ENCODE assay signal across 7 mouse cellular contexts in the genomic region with DNA sequence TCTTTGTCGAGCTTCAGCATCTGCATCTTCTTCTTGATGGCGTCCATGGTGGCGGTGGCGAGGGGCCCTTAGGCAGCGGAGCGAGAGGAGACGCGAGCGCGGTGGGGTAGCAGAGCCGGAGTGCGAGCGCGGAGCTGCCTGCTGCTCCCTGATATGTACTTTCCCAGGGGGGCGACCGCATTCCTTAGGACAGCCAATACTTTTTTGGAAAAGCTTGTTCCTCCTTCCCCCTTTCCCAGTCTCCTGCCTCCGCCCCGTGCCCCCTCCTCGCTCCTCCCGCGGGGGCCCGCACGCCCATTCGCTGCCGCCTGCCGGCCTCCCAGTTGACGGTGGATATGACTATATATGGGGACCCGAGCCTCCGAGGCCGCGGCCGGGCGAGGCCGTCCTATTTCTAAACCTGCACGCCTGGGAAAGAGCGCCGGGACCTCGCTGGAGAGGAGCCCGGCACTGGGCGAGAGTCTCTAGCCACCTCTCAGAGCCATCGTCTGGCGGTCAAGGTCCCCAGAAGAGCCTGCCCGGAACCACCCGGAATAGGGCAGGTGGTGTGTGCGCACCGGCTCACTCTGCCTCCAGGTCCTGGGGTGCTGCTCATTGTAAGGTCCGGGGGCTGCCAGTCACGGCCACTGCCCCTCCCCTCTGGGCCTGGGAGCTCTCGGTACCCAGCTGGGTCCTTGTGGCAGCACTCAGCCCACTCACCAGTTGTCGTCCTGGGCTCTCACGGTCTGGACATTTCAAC. TPM values are rescaled to one million over a fixed set of nuclear protein-coding genes. Genes with fewer than 3 reads are reported as not detected.
DNase-seq lines count a peak whose midpoint lies in the region; ATAC-seq and TF ChIP-seq lines count a peak whose summit lies in the region.

A gene (minus strand): TSS at position 321 of the 739 bp plus-strand sequence.

- peak within 1 kb of the TSS; percentile 99 for H3K27ac ChIP-seq in gastrocnemius, adult 2 months
- no peak within 1 kb of the TSS for H3K27ac ChIP-seq in hindbrain, embryonic 14.5 days

- peaks cover 20% of the 10 kb centered on the region for H3K4me1 ChIP-seq in hindbrain, embryonic 14.5 days (replicated peaks; ENCODE audit: control insufficient read depth, insufficient read depth, low read length)

- TF ChIP-seq CTCF in gastrocnemius, adult 2 months (IDR thresholded peaks at IDR 0.05): no peak; the same call in 1 of the 2 replicates

- intact Hi-C loops in gastrocnemius, adult 2 months (cut with DNase I): loop anchor here (5.0 kb wide), 3 partner anchors 108 to 163 kb away; no protein-coding TSS in a partner anchor

- H3K4me2 ChIP-seq in hindbrain, embryonic 14.5 days (replicated peaks): peak within 1 kb of the TSS; percentile 92

- peak within 1 kb of the TSS; percentile 91 for H3K4me3 ChIP-seq in gastrocnemius, adult 2 months
- peak within 1 kb of the TSS; percentile 46 for H3K4me3 ChIP-seq in hindbrain, embryonic 14.5 days (replicated peaks; ENCODE audit: low read length)

- WGBS in hindbrain, embryonic 14.5 days: 1% methylated on average over 50 of the region's 51 CpGs

- no peaks in the 10 kb centered on the region for H3K9me3 ChIP-seq in hindbrain, embryonic 14.5 days (ENCODE audit: control insufficient read depth, low read length)

- ATAC-seq in activated CD4-positive, CD25-positive, alpha-beta regulatory T cell, adult 4 months: peak; percentile 6
- ATAC-seq in hindbrain, embryonic 14.5 days (ENCODE audit: low FRiP score): no peak; the same call in 1 of the 2 replicates

- H3K27me3 ChIP-seq in hindbrain, embryonic 14.5 days (ENCODE audit: control insufficient read depth, insufficient read depth, low read length): peaks cover 55% of the 10 kb centered on the region

- DNase-seq in cerebellum, postnatal 25 days: peak; percentile 51 to 64
- peak; percentile 96 for DNase-seq in gastrocnemius, adult 2 months
- DNase-seq in hindbrain, embryonic 14.5 days (ENCODE audit: low spot score): peak; percentile 52
- peak; percentile 74 to 81 for DNase-seq in layer of hippocampus, postnatal 36 days
- DNase-seq in lung, postnatal 36 days: peak; percentile 68
- peak; percentile 75 for DNase-seq in retina, postnatal 1 day

- H3K9ac ChIP-seq in hindbrain, embryonic 14.5 days: peak within 1 kb of the TSS; percentile 56

- no peaks in the 10 kb centered on the region for H3K36me3 ChIP-seq in hindbrain, embryonic 14.5 days (replicated peaks; ENCODE audit: control insufficient read depth, insufficient read depth)

RNA-seq across cellular contexts. Expression of the gene that starts here (rescaled TPM):
- 10 to 100 TPM; 30.8 to 35.8 TPM for polyA plus RNA-seq in activated CD4-positive, CD25-positive, alpha-beta regulatory T cell, adult 4 months (2017; shearing (Covaris generic))
- total RNA-seq in gastrocnemius, adult 2 months (2021): over 10,000 TPM; 18,374 to 28,065 TPM
- 163 and 182 TPM in 2 replicates for polyA plus RNA-seq in hindbrain, embryonic 14.5 days (2014; fragmentation: Nextera tagmentation; extraction: Ambion mirVana)
- total RNA-seq in layer of hippocampus, postnatal 36 days (2021): 100 to 1,000 TPM; 219 to 236 TPM

Comparison
In these comparisons a context has a peak if more than half of its experiments do, and no peak if none do; other contexts are left out.
1. RNA of the gene that starts here (total RNA-seq): 18,374 to 28,065 TPM in gastrocnemius, adult 2 months; 219 to 236 TPM in layer of hippocampus, postnatal 36 days; every median in the first group is over 10 times any median in the second.
2. Peak in every context shown above with its lines, with median percentiles within 50 percentile points of each other: DNase-seq.